Mouse (Mus musculus) mature B cell (primary cell): ENCODE data around the gene Apc2.

Source experiments
- in situ Hi-C: fragments of 300-500 bp; cut with MboI; formaldehyde crosslinking; loops from 2 replicates; pipeline ENCODE4 v1.14.3; 2019

The Apc2 gene

GRCm38 (mm10) chr10:80294311-80294710 is 1.5 kb upstream of the Apc2 start:
- in situ Hi-C loops, result no loop called here

GRCm38 (mm10) chr10:80294788-80295303 is 931 bp upstream of the Apc2 start:
- in situ Hi-C loops, result no loop called here

DNA sequence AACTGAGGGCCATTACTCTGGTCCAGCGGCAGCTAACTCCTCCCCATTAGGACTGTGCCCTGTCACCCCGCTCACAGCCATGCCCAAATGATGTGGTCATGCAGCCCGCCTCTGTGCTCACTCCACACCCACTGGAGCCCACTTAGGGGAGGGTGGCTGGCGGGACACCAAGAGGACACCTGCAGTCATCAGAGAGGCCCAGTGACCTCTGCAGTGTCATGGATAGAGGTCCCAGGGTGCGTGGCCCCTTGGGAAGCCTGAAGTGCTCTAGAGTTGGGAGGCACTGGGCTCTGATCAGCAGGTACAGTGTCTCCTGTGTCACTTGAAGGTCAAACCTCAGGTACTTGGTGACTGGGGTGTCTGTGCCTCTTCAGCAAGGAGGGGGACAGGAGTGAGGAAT is 1.0 kb downstream of the Apc2 start:
- in situ Hi-C loops, result no loop called here

DNA sequence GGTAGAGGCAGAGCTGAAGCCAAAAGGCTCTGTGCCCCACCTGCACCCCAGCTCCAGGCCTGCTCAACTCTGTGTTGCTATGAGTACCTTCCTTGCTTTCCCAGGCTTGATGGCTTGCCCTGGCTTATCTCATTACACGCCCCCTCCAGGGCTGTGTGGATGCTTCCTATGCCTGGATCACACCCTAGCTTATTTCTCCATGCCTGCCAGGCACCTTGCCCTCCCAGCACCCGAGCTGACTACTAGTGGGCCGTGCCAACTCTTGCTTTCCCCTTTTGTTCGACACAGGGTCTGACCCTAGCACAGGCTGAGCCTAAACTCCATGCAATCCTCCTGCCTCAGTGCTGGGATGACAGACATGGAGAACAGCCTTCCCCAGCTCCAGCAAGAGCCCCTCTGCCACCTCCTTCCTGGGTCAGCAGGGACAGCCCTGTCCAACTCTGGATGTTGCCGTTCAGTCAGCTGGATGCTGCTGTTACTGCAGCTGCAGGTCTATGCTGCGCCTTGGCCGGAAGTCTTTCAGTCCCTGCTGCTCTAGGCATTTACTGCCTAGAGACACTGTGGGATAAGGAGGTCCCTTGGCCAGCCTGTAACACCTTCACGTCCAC is 1.9 kb downstream of the Apc2 start:
- in situ Hi-C loops, result no loop called here

- in situ Hi-C loops, result no loop called here
These were observed 2.9 kb downstream of the Apc2 start for GRCm38 (mm10) chr10:80298571-80299281.

DNA sequence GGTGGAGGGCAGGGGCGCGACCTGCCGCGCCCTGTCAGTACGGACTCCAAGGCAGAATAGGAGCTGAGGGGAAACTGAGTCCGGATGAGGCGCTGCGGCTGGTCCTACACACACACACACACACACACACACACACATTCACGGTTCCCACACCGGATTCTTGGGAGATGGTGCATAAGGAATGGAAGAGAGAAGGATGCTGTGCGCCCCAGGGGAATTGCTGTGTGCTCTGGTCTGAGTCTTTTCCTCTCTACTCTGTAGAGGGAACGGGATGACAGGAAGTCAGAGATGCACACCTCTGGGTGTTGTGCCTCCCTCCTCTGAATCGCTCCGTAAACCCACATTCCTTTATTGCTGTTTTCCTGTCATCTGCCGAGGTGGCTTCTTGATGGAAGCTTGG is 3.5 kb downstream of the Apc2 start:
- in situ Hi-C loops, result no loop called here

GRCm38 (mm10) chr10:80299824-80300223 is 4.0 kb downstream of the Apc2 start:
- in situ Hi-C loops, result no loop called here

- in situ Hi-C loops, result no loop called here
These were observed 5.0 kb downstream of the Apc2 start for GRCm38 (mm10) chr10:80300672-80301181.

GRCm38 (mm10) chr10:80301256-80302081 is 5.7 kb downstream of the Apc2 start:
- in situ Hi-C loops, result no loop called here

- in situ Hi-C loops, result no loop called here
These were observed 6.2 kb downstream of the Apc2 start for GRCm38 (mm10) chr10:80302082-80302355.

DNA sequence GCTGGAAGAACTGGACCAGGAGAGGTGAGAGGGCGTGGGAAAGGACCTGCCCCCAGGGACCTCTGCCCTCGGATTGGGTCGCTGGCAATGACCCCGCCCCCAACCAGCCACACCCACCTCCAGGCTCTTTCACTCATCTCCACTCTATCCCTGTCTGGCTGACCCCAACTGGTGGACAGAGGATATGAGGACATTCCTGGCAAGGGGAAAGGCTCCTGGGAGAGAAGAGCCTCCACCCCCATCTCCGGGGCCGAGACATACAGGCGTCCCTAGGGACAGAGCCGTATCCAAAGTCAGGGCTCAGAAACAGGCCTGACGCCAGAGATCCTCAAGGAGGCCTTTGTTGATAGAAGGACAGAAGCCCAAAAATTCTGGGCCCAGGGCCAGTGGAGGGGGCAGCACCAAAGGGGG is 6.7 kb downstream of the Apc2 start:
- in situ Hi-C loops, result no loop called here

GRCm38 (mm10) chr10:80304458-80304857 is 8.7 kb downstream of the Apc2 start:
- in situ Hi-C loops, result no loop called here

GRCm38 (mm10) chr10:80304862-80305261 is 9.1 kb downstream of the Apc2 start:
- in situ Hi-C loops, result no loop called here

- in situ Hi-C loops, result no loop called here
These were observed 15.8 kb downstream of the Apc2 start for GRCm38 (mm10) chr10:80311560-80311959.

- in situ Hi-C loops, result no loop called here
These were observed 17.1 kb downstream of the Apc2 start for GRCm38 (mm10) chr10:80312586-80313504.

DNA sequence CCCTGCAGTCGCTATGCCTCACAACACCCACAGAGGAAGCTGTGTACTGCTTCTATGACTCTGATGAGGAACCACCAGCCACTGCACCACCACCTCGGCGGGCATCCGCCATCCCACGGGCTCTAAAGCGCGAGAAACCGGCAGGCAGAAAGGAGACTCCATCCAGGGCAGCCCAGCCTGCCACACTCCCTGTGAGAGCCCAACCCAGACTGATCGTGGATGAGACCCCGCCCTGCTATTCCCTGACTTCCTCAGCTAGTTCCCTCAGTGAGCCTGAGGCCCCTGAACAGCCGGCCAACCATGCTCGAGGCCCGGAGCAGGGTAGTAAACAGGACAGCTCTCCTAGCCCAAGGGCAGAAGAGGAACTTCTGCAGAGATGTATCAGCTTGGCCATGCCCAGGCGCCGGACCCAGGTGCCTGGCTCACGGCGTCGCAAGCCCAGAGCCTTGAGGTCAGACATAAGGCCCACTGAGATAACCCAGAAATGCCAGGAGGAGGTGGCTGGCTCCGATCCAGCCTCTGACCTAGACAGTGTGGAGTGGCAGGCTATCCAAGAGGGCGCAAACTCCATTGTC is 17.9 kb downstream of the Apc2 start:
- in situ Hi-C loops, result no loop called here

- in situ Hi-C loops, result no loop called here
These were observed 18.8 kb downstream of the Apc2 start for GRCm38 (mm10) chr10:80314494-80315001.

GRCm38 (mm10) chr10:80315315-80315714 is 19.5 kb downstream of the Apc2 start:
- in situ Hi-C loops, result no loop called here

DNA sequence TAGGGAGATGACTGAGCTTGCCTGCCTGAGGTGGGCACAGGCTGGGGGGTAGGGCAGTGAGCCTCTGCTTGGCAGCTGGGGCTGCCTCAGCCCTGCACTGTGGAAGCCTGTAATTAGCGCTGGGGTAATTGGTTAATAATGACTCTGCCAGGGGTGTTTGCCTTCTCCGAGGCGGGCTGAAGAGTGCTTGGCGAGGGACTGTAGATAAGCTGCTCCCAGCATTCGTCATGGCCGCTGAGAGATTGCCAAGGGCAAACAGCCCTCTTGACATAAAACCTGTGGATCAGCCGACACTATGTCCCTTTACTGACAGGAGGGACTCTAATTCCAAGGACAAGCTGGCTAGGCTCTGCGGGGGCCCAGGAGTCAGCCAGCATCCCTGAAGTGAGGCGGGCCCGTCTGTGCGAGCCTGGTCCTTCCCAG is 20.6 kb downstream of the Apc2 start:
- in situ Hi-C loops, result no loop called here

- in situ Hi-C loops, result no loop called here
These were observed 21.2 kb downstream of the Apc2 start for GRCm38 (mm10) chr10:80317011-80317410.

DNA sequence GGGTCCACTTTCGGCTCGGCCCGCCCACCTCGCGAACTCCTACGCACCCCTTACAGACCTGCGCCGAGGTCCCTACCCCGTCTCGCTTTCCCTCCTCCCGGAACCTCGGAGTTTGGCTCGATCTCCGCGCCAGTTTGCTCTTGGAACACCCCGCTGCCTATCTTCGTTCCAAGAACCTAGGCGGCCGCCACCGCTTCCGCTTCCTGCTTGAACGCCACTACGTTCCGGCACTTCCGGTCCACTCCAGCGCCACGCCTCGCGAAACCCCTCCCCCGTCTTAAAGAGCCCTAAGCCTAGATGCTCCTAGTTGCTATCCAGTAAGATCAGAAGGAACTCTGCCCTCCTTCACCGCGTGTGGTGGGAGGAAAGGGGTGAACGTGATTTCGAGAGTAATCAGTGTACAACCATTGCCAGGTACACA is 24.6 kb downstream of the Apc2 start, which contains the start of gene 2310011J03Rik:
TSS of gene 2310011J03Rik (minus strand) at position 198 of the 421 bp plus-strand sequence.
- in situ Hi-C loops, result no loop called here
